Mouse (Mus musculus) heart, postnatal 0 days (tissue): ENCODE data around the gene Rd3l. TPM values are rescaled to one million over a fixed set of nuclear protein-coding genes. Genes with fewer than 3 reads are reported as not detected.

Experiments
- ATAC-seq: fragments of 200-750 bp; cut with Nextera tagmentation; 2 replicates; pipeline ENCODE4 v1.8.0; 2017; ENCODE audit warnings: low read depth, moderate number of reproducible peaks, moderate library complexity; ENCODE audit not compliant: insufficient read depth
- DNase-seq: peaks from one replicate; pipeline ENCODE4 v3.0.0-alpha.2; 2016; ENCODE audit warnings: low spot score
- H3K27ac ChIP-seq: fragments of 300-500 bp; sonication (generic); 2 replicates; pipeline ENCODE4 v1.5.1; 2014; ENCODE audit warnings: low read depth, mild to moderate bottlenecking
- H3K27me3 ChIP-seq: fragments of 300-500 bp; sonication (generic); 2 replicates; pipeline ENCODE4 v1.6.1; 2014; ENCODE audit warnings: low read length, mixed read lengths; ENCODE audit not compliant: control insufficient read depth, insufficient read depth
- H3K36me3 ChIP-seq: fragments of 300-500 bp; sonication (generic); replicated peaks from 2 replicates; pipeline ENCODE4 v1.6.1; 2014; ENCODE audit warnings: low read length, mixed read lengths; ENCODE audit not compliant: control insufficient read depth, insufficient read depth
- H3K4me1 ChIP-seq: fragments of 300-500 bp; sonication (generic); 2 replicates; pipeline ENCODE4 v1.6.1; 2014; ENCODE audit warnings: antibody characterized with exemption; ENCODE audit not compliant: control insufficient read depth, insufficient read depth
- H3K4me2 ChIP-seq: fragments of 300-500 bp; sonication (generic); 2 replicates; pipeline ENCODE4 v1.6.1; 2014; ENCODE audit warnings: low read depth, mild to moderate bottlenecking, low read length, moderate library complexity
- H3K4me3 ChIP-seq: fragments of 300-500 bp; sonication (generic); 2 replicates; pipeline ENCODE4 v1.5.1; 2014; ENCODE audit warnings: low read depth, low read length
- H3K9ac ChIP-seq: fragments of 300-500 bp; sonication (generic); replicated peaks from 2 replicates; pipeline ENCODE4 v1.6.1; 2014; ENCODE audit warnings: low read depth, low read length, mixed read lengths
- H3K9me3 ChIP-seq: fragments of 300-500 bp; sonication (generic); replicated peaks from 2 replicates; pipeline ENCODE4 v1.6.1; 2016; ENCODE audit warnings: low read length; ENCODE audit not compliant: control insufficient read depth
- CTCF ChIP-seq: IDR thresholded peaks from 2 replicates; pipeline ENCODE4 v1.5.1; 2016; ENCODE audit warnings: antibody characterized with exemption, control low read depth, low read depth
- EP300 ChIP-seq: IDR thresholded peaks from 2 replicates; pipeline ENCODE4 v1.6.1; 2016; ENCODE audit warnings: antibody characterized with exemption, low read depth
- WGBS: fragments of 180-500 bp; shearing (Covaris S2); extraction: QIAGEN DNeasy Blood & Tissue Kit; methylation state at CpG from one replicate; pipeline ENCODE4 v1.1.7; 2014; 5-methylcytosine and 5-hydroxymethylcytosine counted together
- polyA plus RNA-seq: library from polyadenylated mRNA; unstranded; fragments of >200 nt; fragmentation: Nextera tagmentation; extraction: Ambion mirVana; gene quantifications from 2 replicates; pipeline ENCODE4 v1.2.1, GENCODE M21; 2015
- total RNA-seq: library from RNA; depleted of rRNA; stranded (reverse); fragments of >200 nt; gene quantifications from 2 replicates; pipeline ENCODE4 v1.2.3, GENCODE M21; 2014; ENCODE audit warnings: low replicate concordance

The Rd3l gene
- total and polyA plus RNA-seq, 2 experiments from 2014 or later: 0.77 TPM; not detected in 1

DNA sequence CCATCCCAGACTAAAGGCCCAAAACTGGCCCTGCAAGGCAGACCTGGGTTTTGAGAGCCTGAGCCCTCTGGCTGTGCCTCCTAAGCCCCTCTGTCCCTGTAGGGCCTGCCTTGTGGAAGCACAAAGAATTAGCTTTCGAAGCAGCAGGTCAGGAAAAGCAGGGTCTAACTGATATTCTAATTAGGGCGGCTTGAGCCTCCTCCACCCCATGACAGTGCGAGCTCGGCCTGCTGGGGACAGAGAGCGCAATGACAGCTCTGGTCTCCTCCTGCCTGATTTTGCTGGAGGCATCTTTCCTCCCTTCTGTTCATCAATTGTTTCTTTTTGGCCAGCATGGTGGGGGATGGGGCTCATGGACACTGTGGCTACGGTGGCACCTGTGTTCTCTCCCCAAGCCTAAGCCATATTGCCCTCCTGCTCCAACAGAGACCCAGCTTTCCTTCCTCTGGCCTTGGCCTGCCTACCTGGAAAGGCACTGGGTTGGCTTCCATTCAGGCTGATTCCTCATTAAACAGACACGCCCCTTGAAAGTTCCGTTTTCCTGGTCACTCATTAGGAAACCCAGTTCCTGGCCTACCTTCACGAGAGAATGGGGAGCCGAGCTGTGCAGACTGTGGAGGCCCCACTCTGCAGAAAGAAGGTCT is 37.6 kb downstream of the Rd3l start:
- Histone ChIP-seq H3K9me3 (no peaks in the 10 kb centered on the region), H3K36me3 (no peaks in the 10 kb centered on the region), H3K4me3 (no peak overlapping the region), H3K27me3 (no peaks in the 10 kb centered on the region), H3K9ac (peak overlapping the region; percentile 25), H3K27ac (peak overlapping the region; percentile 80), H3K4me1 (peaks cover 14% of the 10 kb centered on the region), H3K4me2 (peak overlapping the region; percentile 29)
- no peak for TF ChIP-seq EP300
- TF ChIP-seq CTCF: no peak
- DNase-seq: no peak
- WGBS: 60% methylated on average over 10 of the region's 10 CpGs
- no peak for ATAC-seq

DNA sequence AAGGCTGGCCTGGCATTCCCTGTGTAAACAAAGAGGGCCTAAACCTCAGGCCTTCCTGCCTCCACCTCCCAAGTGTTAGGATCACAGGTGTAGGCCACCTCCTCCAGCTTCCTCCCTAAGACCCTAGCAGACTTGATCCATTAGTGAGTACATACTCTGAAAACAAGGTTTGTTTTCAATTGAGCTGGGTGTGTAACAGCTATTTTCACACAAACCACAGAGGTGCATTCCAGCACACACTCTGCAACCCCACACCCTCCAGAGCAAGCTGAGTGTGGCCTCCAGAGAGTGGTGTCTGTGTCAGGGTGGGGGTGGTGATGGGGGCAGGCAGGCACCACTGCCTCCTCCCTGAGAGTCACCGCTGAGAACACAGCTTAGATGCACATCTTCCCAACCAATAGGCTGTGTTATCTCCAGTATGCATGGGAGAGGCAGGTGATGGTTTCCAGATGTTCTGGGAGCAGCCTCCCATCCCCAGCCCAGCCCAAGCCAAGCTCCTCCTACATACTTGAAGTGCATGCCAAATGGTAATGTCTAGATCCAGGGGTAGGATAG is 42.4 kb downstream of the Rd3l start:
- DNase-seq: no peak
- TF ChIP-seq EP300 (no peak), CTCF (no peak)
- Histone ChIP-seq H3K9ac (no peak overlapping the region), H3K27ac (no peak overlapping the region), H3K36me3 (no peaks in the 10 kb centered on the region), H3K4me1 (peaks cover 15% of the 10 kb centered on the region), H3K4me2 (no peak overlapping the region), H3K27me3 (no peaks in the 10 kb centered on the region), H3K4me3 (no peak overlapping the region), H3K9me3 (no peaks in the 10 kb centered on the region)
- ATAC-seq: no peak; the same call in 1 of the 2 replicates
- WGBS: 0% methylated on average over 1 of the region's 1 CpGs

DNA sequence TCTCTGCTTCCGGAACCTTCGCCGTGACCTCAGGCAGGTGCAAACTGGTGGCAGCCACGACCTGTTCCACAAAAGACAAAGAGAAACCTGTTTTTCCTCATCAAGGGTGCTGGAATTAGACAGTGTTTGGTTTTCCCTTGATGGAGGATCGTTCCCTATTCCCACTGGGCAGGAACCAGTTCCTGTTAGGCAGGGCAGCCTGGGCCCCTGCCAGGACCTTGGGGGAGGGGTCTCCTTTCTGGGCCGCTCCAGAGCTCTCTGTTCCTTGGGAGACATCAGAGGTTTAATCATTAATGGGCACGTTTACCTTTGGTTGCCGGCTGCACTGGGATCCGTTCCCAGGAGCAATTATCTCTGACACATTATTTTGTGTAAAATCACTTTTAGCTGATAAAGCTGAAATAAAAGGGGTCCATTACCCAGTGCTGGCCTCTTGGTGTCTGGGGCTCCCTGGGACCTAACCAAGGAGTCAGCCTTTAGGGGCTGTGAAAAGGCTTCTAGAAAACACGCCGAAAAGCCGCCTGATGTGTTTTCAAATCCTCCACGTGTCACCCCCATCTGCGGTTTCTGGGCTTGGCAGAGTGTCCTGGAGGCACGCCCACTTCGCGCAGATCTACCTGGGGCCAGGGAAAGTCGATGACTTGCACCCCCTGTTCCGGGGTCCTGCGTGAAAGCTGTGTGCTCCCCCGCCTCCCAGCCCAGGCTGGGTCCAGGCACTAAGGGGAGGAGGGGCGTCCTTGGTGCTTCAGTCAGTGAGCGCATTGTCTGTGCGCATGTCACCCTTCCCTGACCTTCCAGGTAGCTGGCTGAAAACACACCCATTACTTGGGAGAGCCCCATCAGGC is 44.2 kb downstream of the Rd3l start:
- WGBS: 57% methylated on average over 24 of the region's 24 CpGs
- TF ChIP-seq EP300 (no peak), CTCF (no peak)
- ATAC-seq (no peak), DNase-seq (no peak)
- Histone ChIP-seq H3K9ac (no peak overlapping the region), H3K4me3 (no peak overlapping the region), H3K27me3 (no peaks in the 10 kb centered on the region), H3K4me1 (peaks cover 26% of the 10 kb centered on the region), H3K27ac (no peak overlapping the region), H3K9me3 (no peaks in the 10 kb centered on the region), H3K4me2 (no peak overlapping the region), H3K36me3 (no peaks in the 10 kb centered on the region)

DNA sequence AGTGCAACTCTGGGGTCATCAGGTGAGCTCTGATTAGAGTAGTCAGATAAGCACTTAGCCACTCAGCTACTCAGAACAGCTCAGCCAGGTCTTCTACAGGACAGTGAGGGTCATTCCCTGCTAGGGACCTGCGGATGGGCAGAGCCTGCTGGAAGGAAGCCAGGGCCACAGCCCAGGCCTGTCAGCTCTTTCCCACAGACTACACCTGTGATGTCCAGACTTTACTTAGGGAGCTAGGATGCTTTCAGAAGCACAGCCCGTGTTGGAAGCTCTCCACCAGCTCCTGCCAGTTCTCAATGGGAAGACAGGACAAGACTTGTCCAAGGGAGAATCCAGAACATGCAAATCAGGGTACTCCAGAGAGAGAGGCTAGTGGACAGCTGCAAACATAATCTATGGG is 47.1 kb downstream of the Rd3l start:
- no peak overlapping the region for H3K9ac ChIP-seq
- ATAC-seq (no peak), DNase-seq (no peak)
- no peak overlapping the region for H3K4me3 ChIP-seq
- 59% methylated on average over 2 of the region's 2 CpGs for WGBS
- H3K27ac ChIP-seq: 0 out of 2 replicates have a peak overlapping the region, but pooled peaks have one; percentile 18
- H3K36me3 ChIP-seq: no peaks in the 10 kb centered on the region
- no peak for TF ChIP-seq CTCF
- no peak for TF ChIP-seq EP300
- no peak overlapping the region for H3K4me2 ChIP-seq
- no peaks in the 10 kb centered on the region for H3K9me3 ChIP-seq
- H3K27me3 ChIP-seq: no peaks in the 10 kb centered on the region
- H3K4me1 ChIP-seq: peaks cover 31% of the 10 kb centered on the region

DNA sequence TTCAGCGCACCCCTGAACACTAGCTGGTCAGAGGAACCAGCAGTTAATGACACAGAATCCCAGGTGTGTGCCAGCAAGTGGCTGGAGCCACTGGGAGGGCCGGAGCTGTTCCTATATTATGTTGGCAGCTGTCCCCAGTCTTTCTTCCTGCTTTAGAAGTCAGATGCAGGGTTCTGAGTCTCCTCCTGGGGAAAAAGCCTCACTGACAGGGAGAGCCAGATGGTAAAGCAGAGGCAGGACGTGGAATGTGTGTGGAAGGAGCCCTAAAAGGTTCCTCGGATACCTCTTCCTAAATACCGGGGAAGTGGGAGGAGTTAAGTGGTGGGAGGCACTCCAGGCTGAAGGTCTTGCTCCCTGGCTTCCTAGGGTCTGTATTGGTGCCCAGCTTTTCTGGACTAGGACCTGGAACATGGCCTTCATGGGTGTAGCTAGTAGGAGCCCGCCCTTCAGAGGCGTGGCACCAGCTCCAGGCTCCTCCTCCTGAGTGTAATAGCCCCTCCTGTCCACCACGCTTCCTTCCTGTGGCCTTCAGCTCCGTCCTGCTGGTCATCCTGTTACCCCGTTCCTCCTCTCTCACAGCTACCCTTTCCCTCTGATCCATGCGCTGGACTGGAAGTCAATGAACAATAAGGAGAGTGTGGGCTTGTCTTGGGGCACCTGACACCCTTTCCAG is 47.9 kb downstream of the Rd3l start:
- H3K4me3 ChIP-seq: no peak overlapping the region
- peak overlapping the region; percentile 18; the same call in 1 of the 2 replicates for H3K27ac ChIP-seq
- DNase-seq (peak; percentile 52), ATAC-seq (peak; percentile 67)
- 52% methylated on average over 11 of the region's 11 CpGs for WGBS
- no peak overlapping the region for H3K4me2 ChIP-seq
- H3K27me3 ChIP-seq: no peaks in the 10 kb centered on the region
- H3K9me3 ChIP-seq: no peaks in the 10 kb centered on the region
- no peak overlapping the region for H3K9ac ChIP-seq
- no peaks in the 10 kb centered on the region for H3K36me3 ChIP-seq
- no peak for TF ChIP-seq CTCF
- no peak for TF ChIP-seq EP300
- peaks cover 31% of the 10 kb centered on the region for H3K4me1 ChIP-seq
